Mouse (Mus musculus) midbrain, embryonic 16.5 days (tissue): Measurements from ENCODE around the gene Abt1. TPM values are rescaled to one million over a fixed set of nuclear protein-coding genes. Genes with fewer than 3 reads are reported as not detected.

ENCODE experiments used
- ATAC-seq: fragments of 200-750 bp; cut with Nextera tagmentation; 2 replicates; pipeline ENCODE4 v1.8.0; 2017; ENCODE audit warnings: moderate TSS enrichment
- H3K27ac ChIP-seq: fragments of 300-500 bp; sonication (generic); 2 replicates; pipeline ENCODE4 v1.5.1; 2014; ENCODE audit warnings: mild to moderate bottlenecking, low read length, mixed read lengths
- H3K27me3 ChIP-seq: fragments of 300-500 bp; sonication (generic); 2 replicates; pipeline ENCODE4 v1.6.1; 2014; ENCODE audit warnings: low read depth, low read length, mixed read lengths; ENCODE audit not compliant: control insufficient read depth, insufficient read depth
- H3K36me3 ChIP-seq: fragments of 300-500 bp; sonication (generic); 2 replicates; pipeline ENCODE4 v1.6.1; 2014; ENCODE audit warnings: mild to moderate bottlenecking, low read length, moderate library complexity, mixed read lengths; ENCODE audit not compliant: control insufficient read depth, insufficient read depth
- H3K4me1 ChIP-seq: fragments of 300-500 bp; sonication (generic); 2 replicates; pipeline ENCODE4 v1.6.1; 2014; ENCODE audit warnings: mild to moderate bottlenecking, low read length, mixed read lengths; ENCODE audit not compliant: control insufficient read depth, insufficient read depth
- H3K4me2 ChIP-seq: fragments of 300-500 bp; sonication (generic); 2 replicates; pipeline ENCODE4 v1.6.1; 2014; ENCODE audit warnings: mild to moderate bottlenecking, low read length, mixed read lengths
- H3K4me3 ChIP-seq: fragments of 300-500 bp; sonication (generic); 2 replicates; pipeline ENCODE4 v1.5.1; 2014; ENCODE audit warnings: low read depth, mild to moderate bottlenecking, low read length, moderate library complexity, mixed read lengths
- H3K9ac ChIP-seq: fragments of 300-500 bp; sonication (generic); 2 replicates; pipeline ENCODE4 v1.6.1; 2014; ENCODE audit warnings: low read depth, low read length, mixed read lengths
- H3K9me3 ChIP-seq: fragments of 300-500 bp; sonication (generic); replicated peaks from 2 replicates; pipeline ENCODE4 v1.6.1; 2014; ENCODE audit warnings: mild to moderate bottlenecking, low read length, mixed read lengths; ENCODE audit not compliant: control insufficient read depth, poor library complexity, severe bottlenecking
- whole genome bisulfite sequencing: fragments of 180-500 bp; shearing (Covaris S2); extraction: QIAGEN DNeasy Blood & Tissue Kit; methylation state at CpG from one replicate; pipeline ENCODE4 v1.1.7; 2014; 5-methylcytosine and 5-hydroxymethylcytosine counted together
- polyA plus RNA-seq: library from polyadenylated mRNA; unstranded; fragments of >200 nt; fragmentation: Nextera tagmentation; extraction: Ambion mirVana; gene quantifications from 2 replicates; pipeline ENCODE4 v1.2.1, GENCODE M21; 2015

Gene Abt1
- polyA plus RNA-seq, 1 experiment from 2014 or later, result 9.1 TPM

DNA sequence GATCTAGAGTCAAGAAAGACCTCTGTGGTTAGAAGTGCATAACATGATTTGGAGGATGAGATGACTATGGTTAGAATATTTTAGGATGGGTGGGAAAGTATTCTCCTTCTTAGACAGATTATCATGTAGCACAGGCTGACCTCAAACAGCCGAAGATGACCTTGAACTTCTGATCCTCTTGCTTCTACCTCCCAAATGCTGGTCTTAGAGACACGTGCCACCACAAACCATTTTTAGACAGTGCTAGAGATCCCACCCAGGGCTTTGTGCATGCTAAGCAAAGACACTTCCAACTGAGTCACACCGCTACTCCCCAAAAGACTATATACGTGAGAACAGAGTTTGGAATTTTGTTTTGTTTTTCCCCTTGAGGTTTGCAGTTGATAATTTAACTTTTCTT, 38.4 kb upstream of the Abt1 start:
- no peak overlapping the region for H3K4me2 ChIP-seq
- no peak overlapping the region for H3K4me3 ChIP-seq
- H3K9ac ChIP-seq, result no peak overlapping the region
- peaks cover 10% of the 10 kb centered on the region for H3K4me1 ChIP-seq
- peaks cover 7% of the 10 kb centered on the region; the same call in 1 of the 2 replicates for H3K27me3 ChIP-seq
- no peaks in the 10 kb centered on the region for H3K9me3 ChIP-seq
- no peaks in the 10 kb centered on the region for H3K36me3 ChIP-seq
- ATAC-seq, result no peak
- no peak overlapping the region for H3K27ac ChIP-seq
- WGBS, result 81% methylated on average over 4 of the region's 4 CpGs

DNA sequence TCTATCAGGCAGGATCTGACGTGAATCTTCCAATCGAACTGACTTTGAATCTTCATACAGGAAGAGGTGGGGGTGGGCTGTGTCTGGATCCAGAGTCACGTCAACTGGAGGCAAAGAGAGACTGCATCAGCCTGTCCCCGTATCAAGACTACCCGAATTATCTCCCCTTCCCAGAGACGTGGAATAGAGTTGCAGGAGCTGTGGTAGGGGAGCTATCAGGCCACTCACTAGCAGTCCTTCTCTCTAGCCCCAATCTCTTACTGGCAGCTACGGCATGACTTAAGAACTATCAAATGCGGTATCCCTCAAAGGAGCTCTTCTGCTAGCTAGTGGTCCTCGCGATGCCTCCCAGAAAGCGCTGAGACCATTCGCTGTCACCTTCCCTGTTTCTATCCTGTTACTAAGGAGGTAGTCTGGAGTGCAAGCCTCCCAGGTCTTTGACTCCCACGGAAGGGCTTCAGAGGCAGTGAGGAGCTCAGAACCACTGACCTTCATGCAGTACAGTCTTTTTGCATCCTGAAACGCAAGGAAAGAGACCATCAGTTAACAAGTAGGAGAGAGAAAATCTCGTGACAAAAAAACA, 35.7 kb upstream of the Abt1 start:
- 0 out of 2 replicates have a peak overlapping the region, but pooled peaks have one; percentile 8 for H3K4me2 ChIP-seq

DNA sequence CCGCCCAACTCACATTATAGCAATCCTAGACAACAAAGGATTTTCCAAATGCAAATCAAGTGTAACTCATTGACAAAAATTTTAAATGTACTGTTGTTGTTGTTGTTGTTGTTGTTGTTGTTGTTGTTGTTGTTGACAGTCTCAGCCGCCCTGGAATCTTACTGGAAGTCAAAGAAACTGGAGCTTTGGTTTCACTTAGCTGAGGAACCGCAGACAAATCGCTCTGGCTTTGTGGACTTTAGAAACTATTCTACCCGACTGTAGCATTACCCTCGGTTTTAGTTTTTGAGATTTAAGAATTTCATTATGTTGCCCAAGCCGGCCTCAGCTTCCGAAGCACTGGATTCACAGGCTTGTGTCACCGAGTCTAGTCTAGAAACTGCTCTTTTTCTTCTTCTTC, 30.3 kb upstream of the Abt1 start:
- H3K27ac ChIP-seq, result peak overlapping the region; percentile 77
- H3K9ac ChIP-seq, result peak overlapping the region; percentile 74
- H3K4me2 ChIP-seq, result peak overlapping the region; percentile 60
- peaks cover 3% of the 10 kb centered on the region for H3K4me1 ChIP-seq
- H3K27me3 ChIP-seq, result peaks cover 5% of the 10 kb centered on the region; the same call in 1 of the 2 replicates
- no peaks in the 10 kb centered on the region for H3K36me3 ChIP-seq
- WGBS, result 1% methylated on average over 9 of the region's 9 CpGs
- peak overlapping the region; percentile 81 for H3K4me3 ChIP-seq
- ATAC-seq, result no peak
- H3K9me3 ChIP-seq, result no peaks in the 10 kb centered on the region

More for the DNA sequence above, 35.7 kb upstream of the Abt1 start:
- ATAC-seq, result no peak
- Histone ChIP-seq H3K27ac (no peak overlapping the region), H3K4me1 (no peaks in the 10 kb centered on the region), H3K36me3 (no peaks in the 10 kb centered on the region), H3K9ac (no peak overlapping the region), H3K9me3 (no peaks in the 10 kb centered on the region), H3K27me3 (peaks cover 7% of the 10 kb centered on the region; the same call in 1 of the 2 replicates), H3K4me3 (no peak overlapping the region)
- WGBS, result 18% methylated on average over 15 of the region's 15 CpGs

- H3K9me3 ChIP-seq, result no peaks in the 10 kb centered on the region
- 0% methylated on average over 25 of the region's 25 CpGs for WGBS
- 0 out of 2 replicates have a peak, but pooled peaks cover 2% of the 10 kb centered on the region for H3K27me3 ChIP-seq
- ATAC-seq, result peak; percentile 85
- no peaks in the 10 kb centered on the region for H3K36me3 ChIP-seq
- peak overlapping the region; percentile 60 for H3K4me2 ChIP-seq
- H3K9ac ChIP-seq, result peak overlapping the region; percentile 74
- H3K27ac ChIP-seq, result peak overlapping the region; percentile 77
- H3K4me1 ChIP-seq, result peaks cover 7% of the 10 kb centered on the region
- H3K4me3 ChIP-seq, result peak overlapping the region; percentile 81
These were observed 29.7 kb upstream of the Abt1 start for GRCm38 (mm10) chr13:23453362-23453862.

GRCm38 (mm10) chr13:23450398-23450797, 26.7 kb upstream of the Abt1 start:
- under 1% methylated on average over 15 of the region's 15 CpGs for WGBS
- peak overlapping the region; percentile 77 for H3K4me2 ChIP-seq

DNA sequence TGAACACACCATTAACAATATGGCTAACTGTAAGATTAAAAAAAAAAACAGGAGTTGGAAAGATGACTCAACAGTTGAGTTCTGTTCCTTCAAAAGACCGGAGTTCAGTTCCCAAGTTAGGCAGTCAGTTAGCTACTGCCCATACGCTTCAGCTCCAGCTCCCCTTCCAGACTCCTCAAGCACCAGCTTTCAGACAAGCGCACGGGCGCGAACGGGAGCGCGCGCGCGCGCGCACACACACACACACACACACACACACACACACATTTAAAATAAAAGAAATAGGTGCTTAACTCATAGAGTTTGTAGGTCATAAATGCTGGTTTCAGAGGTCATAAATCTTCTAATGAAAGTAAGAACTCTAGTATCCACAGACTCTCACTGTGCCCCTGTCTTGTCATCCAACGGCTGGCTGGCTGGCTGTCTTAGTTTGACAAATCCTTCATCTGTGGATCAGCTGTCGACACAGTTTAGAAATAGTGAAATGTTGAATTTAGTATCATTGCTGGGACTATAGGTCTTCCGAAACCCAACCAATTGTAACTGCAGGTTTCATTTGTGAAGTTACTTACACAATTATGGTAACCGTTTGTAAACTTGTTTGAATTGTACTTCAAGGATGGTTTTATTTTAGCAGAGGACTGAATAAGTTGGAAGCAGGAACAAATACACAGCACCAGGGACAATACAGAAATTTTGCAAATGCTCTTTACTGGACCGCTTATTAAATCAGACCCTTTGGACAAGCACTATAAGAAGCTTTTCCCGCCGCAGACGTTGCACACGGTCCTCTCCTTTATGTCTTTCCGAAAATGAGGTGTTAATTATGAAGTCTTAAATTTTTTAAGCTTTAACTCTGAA, 25.8 kb upstream of the Abt1 start:
- Histone ChIP-seq H3K4me2 (peak overlapping the region; percentile 77), H3K36me3 (no peaks in the 10 kb centered on the region), H3K27ac (no peak overlapping the region), H3K27me3 (no peaks in the 10 kb centered on the region), H3K4me3 (peak overlapping the region; percentile 56), H3K9me3 (no peaks in the 10 kb centered on the region), H3K4me1 (peaks cover 11% of the 10 kb centered on the region), H3K9ac (peak overlapping the region; percentile 71)
- WGBS, result under 1% methylated on average over 24 of the region's 24 CpGs
- no peak for ATAC-seq

More at GRCm38 (mm10) chr13:23450398-23450797, 26.7 kb upstream of the Abt1 start:
- peak overlapping the region; percentile 71 for H3K9ac ChIP-seq
- H3K4me1 ChIP-seq, result peaks cover 7% of the 10 kb centered on the region
- H3K36me3 ChIP-seq, result no peaks in the 10 kb centered on the region
- H3K4me3 ChIP-seq, result peak overlapping the region; percentile 56
- H3K27ac ChIP-seq, result peak overlapping the region; percentile 48
- H3K9me3 ChIP-seq, result no peaks in the 10 kb centered on the region
- 0 out of 2 replicates have a peak, but pooled peaks have one; percentile 18 for ATAC-seq
- H3K27me3 ChIP-seq, result no peaks in the 10 kb centered on the region

DNA sequence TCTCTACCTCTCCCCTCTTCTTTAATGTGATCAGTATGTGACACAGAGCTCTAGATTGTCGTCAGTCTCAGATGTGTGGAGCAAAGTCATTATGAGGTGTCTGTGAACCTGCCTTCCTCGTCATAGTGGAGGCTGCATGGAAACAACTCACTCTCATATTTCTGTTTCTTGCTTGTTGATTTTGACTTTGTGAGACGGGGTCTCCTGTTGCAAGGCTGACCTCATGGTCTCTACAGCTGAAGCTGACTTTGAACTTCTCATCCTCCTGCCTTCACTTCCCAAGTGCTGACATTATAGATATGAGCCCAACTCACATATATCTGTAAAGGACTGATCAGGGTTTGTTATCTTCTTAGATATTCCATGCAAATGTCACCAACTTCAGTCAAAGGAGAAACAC, 25.1 kb upstream of the Abt1 start:
- Histone ChIP-seq H3K9me3 (no peaks in the 10 kb centered on the region), H3K27me3 (no peaks in the 10 kb centered on the region), H3K4me2 (peak overlapping the region; percentile 77), H3K27ac (no peak overlapping the region), H3K9ac (no peak overlapping the region), H3K4me1 (peaks cover 17% of the 10 kb centered on the region), H3K4me3 (peak overlapping the region; percentile 56), H3K36me3 (no peaks in the 10 kb centered on the region)
- no peak for ATAC-seq
- 66% methylated on average over 3 of the region's 3 CpGs for WGBS

DNA sequence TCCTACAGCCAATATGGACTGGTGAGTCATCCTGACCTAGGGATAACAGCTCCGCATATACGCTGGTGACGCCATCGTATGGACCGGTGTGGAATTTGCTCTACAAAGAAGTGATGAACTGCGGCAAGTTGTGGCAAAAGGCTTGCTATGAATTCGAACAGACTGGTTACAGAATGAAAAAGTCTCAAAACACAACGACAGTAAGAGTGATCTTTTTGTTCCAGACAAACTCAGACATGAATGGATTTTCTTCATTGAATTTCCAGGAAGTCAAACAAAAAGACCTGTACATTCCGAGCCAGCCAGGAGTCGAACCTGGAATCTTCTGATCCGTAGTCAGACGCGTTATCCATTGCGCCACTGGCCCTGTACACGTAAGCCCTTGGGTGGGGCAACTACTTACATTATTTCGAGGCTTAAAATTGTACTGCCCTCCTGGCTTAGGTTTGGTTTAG, 22.9 kb upstream of the Abt1 start:
- Histone ChIP-seq H3K4me3 (peak overlapping the region; percentile 71), H3K9ac (peak overlapping the region; percentile 86), H3K36me3 (no peaks in the 10 kb centered on the region), H3K27me3 (no peaks in the 10 kb centered on the region), H3K4me1 (peaks cover 17% of the 10 kb centered on the region), H3K27ac (peak overlapping the region; percentile 97), H3K9me3 (no peaks in the 10 kb centered on the region), H3K4me2 (peak overlapping the region; percentile 52)
- WGBS, result under 1% methylated on average over 16 of the region's 16 CpGs
- ATAC-seq, result peak; percentile 80
